Mouse (Mus musculus): Measurements from ENCODE around the gene Mdp1.

DNA sequence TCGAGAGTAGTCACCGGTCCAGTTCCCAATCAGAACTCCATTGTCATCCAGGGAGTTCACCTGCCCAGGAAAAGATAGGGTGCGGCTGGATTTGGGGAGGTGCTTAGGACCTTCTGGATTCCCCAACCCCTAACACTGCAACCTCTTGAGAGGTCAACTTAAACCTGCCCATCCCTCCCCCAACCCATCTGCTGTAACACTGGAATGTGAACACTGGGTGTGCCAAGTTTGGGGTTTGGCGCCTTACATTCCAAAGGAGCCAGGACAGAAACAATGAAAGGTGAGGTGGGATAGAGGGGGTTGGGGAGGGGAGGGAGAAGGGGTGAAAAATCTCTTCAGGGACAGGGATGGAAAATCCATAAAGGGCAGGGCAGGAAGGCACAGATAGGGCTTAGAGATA, 49.2 kb upstream of the Mdp1 start:
- TF ChIP-seq GATA1 (IDR thresholded peaks at IDR 0.05; ENCODE audit: borderline replicate concordance, low read length) (no peak), FLI1 (IDR thresholded peaks at IDR 0.05; ENCODE audit: low read length) (no peak)
